Mouse (Mus musculus) lung, postnatal 0 days (tissue): Measurements from ENCODE around the gene 4930544D05Rik. TPM values are rescaled to one million over a fixed set of nuclear protein-coding genes. Genes with fewer than 3 reads are reported as not detected.

Source experiments
- ATAC-seq: fragments of 200-750 bp; cut with Nextera tagmentation; 2 replicates; pipeline ENCODE4 v1.8.0; 2017; ENCODE audit warnings: moderate library complexity
- DNase-seq: peaks from one replicate; pipeline ENCODE4 v3.0.0-alpha.2; 2016; ENCODE audit warnings: low spot score
- H3K27ac ChIP-seq: fragments of 300-500 bp; sonication (generic); 2 replicates; pipeline ENCODE4 v1.5.1; 2014; ENCODE audit warnings: antibody characterized with exemption, mild to moderate bottlenecking, low read length, mixed read lengths
- H3K27me3 ChIP-seq: fragments of 300-500 bp; sonication (generic); replicated peaks from 2 replicates; pipeline ENCODE4 v1.6.1; 2014; ENCODE audit warnings: low read length, mixed read lengths; ENCODE audit not compliant: insufficient read depth
- H3K36me3 ChIP-seq: fragments of 300-500 bp; sonication (generic); 2 replicates; pipeline ENCODE4 v1.6.1; 2014; ENCODE audit warnings: low read length, mixed read lengths; ENCODE audit not compliant: insufficient read depth
- H3K4me1 ChIP-seq: fragments of 300-500 bp; sonication (generic); 2 replicates; pipeline ENCODE4 v1.6.1; 2014; ENCODE audit warnings: antibody characterized with exemption, low read depth, low read length, mixed read lengths; ENCODE audit not compliant: insufficient read depth
- H3K4me2 ChIP-seq: fragments of 300-500 bp; sonication (generic); replicated peaks from 2 replicates; pipeline ENCODE4 v1.6.1; 2014; ENCODE audit warnings: low read depth, mild to moderate bottlenecking, low read length, moderate library complexity, mixed read lengths
- H3K4me3 ChIP-seq: fragments of 300-500 bp; sonication (generic); 2 replicates; pipeline ENCODE4 v1.5.1; 2014; ENCODE audit warnings: low read depth, low read length
- H3K9ac ChIP-seq: fragments of 300-500 bp; sonication (generic); replicated peaks from 2 replicates; pipeline ENCODE4 v1.6.1; 2014; ENCODE audit warnings: low read depth, mild to moderate bottlenecking
- H3K9me3 ChIP-seq: fragments of 300-500 bp; sonication (generic); 2 replicates; pipeline ENCODE4 v1.6.1; 2016; ENCODE audit warnings: low read length, mixed read lengths
- CTCF ChIP-seq: IDR thresholded peaks from 2 replicates; pipeline ENCODE4 v1.5.1; 2016; ENCODE audit warnings: antibody characterized with exemption, mild to moderate bottlenecking
- EP300 ChIP-seq: IDR thresholded peaks from 2 replicates; pipeline ENCODE4 v1.6.1; 2016; ENCODE audit warnings: antibody characterized with exemption, mild to moderate bottlenecking, control low read depth
- WGBS: fragments of 180-500 bp; shearing (Covaris S2); extraction: QIAGEN DNeasy Blood & Tissue Kit; methylation state at CpG from one replicate; pipeline ENCODE4 v1.1.7; 2014; 5-methylcytosine and 5-hydroxymethylcytosine counted together
- polyA plus RNA-seq: library from polyadenylated mRNA; unstranded; fragments of >200 nt; fragmentation: Nextera tagmentation; extraction: Ambion mirVana; gene quantifications from 2 replicates; pipeline ENCODE4 v1.2.1, GENCODE M21; 2015

Gene 4930544D05Rik
- polyA plus RNA-seq, 1 experiment from 2014 or later, result not detected

DNA sequence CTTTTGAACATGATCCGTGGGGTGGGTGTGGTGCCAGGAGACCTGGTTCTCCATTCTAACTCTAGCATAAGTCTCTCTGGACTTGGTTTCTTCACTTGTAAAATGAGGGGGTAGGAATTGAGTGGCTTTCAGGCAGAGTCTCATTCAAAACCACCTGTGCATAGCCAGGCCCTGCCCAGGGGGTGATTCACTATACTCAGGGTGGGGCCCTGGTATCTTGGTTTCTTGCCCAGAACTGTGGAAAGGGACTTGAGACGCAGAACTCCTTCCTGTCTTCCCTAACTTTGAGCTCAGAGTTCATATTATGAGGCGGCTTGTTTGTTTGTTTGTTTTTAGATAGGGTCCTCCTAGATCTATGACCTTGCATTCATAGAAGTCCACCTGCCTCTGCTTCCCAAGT lies 38.4 kb upstream of the 4930544D05Rik start:
- no peak overlapping the region for H3K27ac ChIP-seq
- H3K4me1 ChIP-seq, result peaks cover 21% of the 10 kb centered on the region
- H3K4me2 ChIP-seq, result no peak overlapping the region
- no peaks in the 10 kb centered on the region for H3K9me3 ChIP-seq
- WGBS, result 41% methylated on average over 3 of the region's 3 CpGs
- DNase-seq (peak; percentile 71), ATAC-seq (peak; percentile 70)
- no peak overlapping the region for H3K4me3 ChIP-seq
- TF ChIP-seq CTCF, result no peak
- TF ChIP-seq EP300, result no peak
- no peak overlapping the region for H3K9ac ChIP-seq
- no peaks in the 10 kb centered on the region for H3K36me3 ChIP-seq
- no peaks in the 10 kb centered on the region for H3K27me3 ChIP-seq

DNA sequence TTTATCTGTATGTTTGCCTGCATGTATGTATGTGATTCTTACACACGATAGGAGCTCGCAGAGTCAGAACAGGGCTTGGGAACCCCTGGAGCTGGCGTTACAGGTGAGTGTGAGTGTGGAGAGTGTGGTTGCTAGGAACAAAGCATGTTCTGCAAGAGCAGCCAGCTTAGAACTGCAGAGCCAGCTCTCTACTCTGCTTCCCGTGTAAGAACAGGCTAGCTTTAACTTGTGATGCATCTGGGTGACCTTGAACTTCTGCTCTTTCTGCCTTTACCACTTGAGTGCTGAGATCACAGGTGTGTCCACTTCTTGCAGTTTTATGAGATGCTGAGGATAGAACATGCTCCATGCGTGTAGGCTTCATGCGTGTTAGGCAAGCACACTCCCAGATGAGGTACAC lies 36.7 kb upstream of the 4930544D05Rik start:
- Histone ChIP-seq H3K9me3 (no peaks in the 10 kb centered on the region), H3K36me3 (no peaks in the 10 kb centered on the region), H3K4me3 (no peak overlapping the region), H3K27me3 (no peaks in the 10 kb centered on the region), H3K4me1 (peaks cover 21% of the 10 kb centered on the region), H3K4me2 (no peak overlapping the region), H3K9ac (no peak overlapping the region), H3K27ac (no peak overlapping the region)
- ATAC-seq (no peak), DNase-seq (no peak)
- TF ChIP-seq CTCF, result no peak
- no peak for TF ChIP-seq EP300
- 85% methylated on average over 6 of the region's 6 CpGs for WGBS

DNA sequence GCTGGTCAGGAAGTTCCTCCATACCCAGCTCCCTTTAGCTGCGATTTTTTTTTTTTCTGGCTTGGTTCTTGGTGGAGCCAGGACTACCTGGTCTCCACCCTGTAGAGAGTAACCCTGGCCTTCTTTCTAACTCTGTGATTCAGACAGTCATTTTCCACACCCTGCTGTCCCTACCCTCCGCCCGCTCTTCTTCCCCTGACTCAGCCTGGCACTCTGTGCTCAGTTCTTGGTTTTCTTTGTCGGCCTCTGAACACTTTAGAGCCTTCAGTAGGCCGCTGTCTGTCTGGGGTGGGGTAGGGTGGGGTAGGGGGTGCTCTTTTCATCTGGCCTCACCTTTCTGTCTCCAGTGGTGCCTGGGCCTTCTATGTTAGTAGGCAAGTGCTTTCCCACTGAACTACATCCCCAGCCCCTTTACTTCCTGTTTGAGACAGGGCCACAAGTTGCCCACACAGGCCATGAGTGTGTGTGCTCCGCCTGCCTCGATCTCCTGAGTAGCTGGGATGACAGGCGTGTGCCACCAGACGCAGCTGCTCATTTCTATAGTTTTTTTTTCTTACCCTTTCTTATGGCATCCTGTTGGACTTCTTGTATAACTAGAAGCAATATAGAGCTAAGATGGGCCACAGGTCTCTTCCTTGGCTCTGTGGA lies 35.8 kb upstream of the 4930544D05Rik start:
- Histone ChIP-seq H3K4me3 (no peak overlapping the region), H3K4me1 (peaks cover 27% of the 10 kb centered on the region), H3K27me3 (no peaks in the 10 kb centered on the region), H3K27ac (peak overlapping the region; percentile 51; the same call in 1 of the 2 replicates), H3K4me2 (no peak overlapping the region), H3K9ac (no peak overlapping the region), H3K36me3 (no peaks in the 10 kb centered on the region), H3K9me3 (no peaks in the 10 kb centered on the region)
- WGBS, result 66% methylated on average over 9 of the region's 9 CpGs
- TF ChIP-seq EP300 (no peak), CTCF (no peak)
- no peak for DNase-seq
- ATAC-seq, result no peak

DNA sequence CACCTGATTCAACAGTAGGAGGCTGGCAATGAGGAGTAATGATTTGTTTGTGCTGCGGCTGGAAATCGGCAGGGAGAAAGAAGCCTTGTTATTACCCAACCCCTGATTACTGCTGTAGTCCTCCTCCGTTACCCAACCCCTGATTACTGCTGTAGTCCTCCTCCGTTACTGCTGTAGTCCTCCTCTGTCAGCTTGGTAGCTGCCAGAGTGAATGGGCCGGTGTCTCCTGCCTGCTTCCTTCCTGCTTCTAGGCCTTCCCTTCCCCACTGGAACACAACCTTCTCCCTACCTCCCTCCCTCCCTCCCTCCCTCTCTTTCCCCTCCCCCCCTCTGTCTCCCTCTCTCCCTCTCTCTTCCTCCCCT lies 35.3 kb upstream of the 4930544D05Rik start:
- TF ChIP-seq CTCF, result no peak
- no peak for TF ChIP-seq EP300
- Histone ChIP-seq H3K4me3 (no peak overlapping the region), H3K36me3 (no peaks in the 10 kb centered on the region), H3K4me1 (peaks cover 31% of the 10 kb centered on the region), H3K9me3 (no peaks in the 10 kb centered on the region), H3K27ac (no peak overlapping the region; the same call in 1 of the 2 replicates), H3K27me3 (no peaks in the 10 kb centered on the region), H3K9ac (no peak overlapping the region), H3K4me2 (no peak overlapping the region)
- WGBS, result 37% methylated on average over 5 of the region's 5 CpGs
- peak; percentile 30 for DNase-seq
- ATAC-seq, result no peak

DNA sequence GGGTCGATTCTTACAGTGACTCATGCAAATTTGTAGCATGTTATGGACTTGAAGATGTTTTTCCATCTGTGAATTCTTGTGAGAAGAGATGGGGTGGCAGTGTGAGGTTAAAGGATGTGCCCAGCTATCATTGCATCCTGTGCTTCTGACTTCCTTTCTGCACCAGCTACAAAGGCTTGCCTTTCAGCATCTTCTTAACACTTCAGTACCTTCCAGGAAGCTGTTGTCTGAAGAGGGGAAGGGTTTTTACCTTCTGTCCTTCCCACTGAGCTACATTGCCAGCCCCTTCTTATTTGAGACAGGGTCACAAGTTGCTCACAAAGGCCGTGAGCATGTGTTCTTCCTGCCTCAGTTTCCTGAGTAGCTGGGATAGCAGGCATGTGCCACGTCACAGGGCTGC lies 34.7 kb upstream of the 4930544D05Rik start:
- 62% methylated on average over 3 of the region's 3 CpGs for WGBS
- Histone ChIP-seq H3K27me3 (no peaks in the 10 kb centered on the region), H3K4me2 (no peak overlapping the region), H3K9ac (no peak overlapping the region), H3K4me3 (no peak overlapping the region), H3K27ac (no peak overlapping the region), H3K4me1 (peaks cover 36% of the 10 kb centered on the region), H3K9me3 (no peaks in the 10 kb centered on the region), H3K36me3 (no peaks in the 10 kb centered on the region)
- no peak for DNase-seq
- no peak for TF ChIP-seq CTCF
- no peak for TF ChIP-seq EP300
- ATAC-seq, result no peak

DNA sequence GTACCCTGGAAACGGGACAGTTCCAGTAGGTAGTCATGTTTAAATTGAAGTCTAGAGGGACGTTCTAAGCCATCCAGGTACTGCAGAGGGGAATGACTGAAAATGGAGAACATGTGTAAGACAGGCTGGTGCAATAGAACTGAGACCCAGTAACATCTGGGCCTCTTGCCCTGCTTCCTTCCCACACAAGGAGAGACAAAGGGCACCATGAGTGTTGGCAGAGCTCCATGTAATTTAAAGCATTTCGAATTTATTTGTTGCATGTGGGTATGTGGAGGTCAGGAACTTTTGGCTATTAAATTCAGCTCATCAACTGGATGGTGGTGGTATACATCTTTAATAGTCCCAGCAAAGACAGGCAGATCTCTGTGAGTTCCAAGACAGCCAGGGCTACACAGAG lies 33.5 kb upstream of the 4930544D05Rik start:
- no peak overlapping the region for H3K27ac ChIP-seq
- H3K4me1 ChIP-seq, result peaks cover 40% of the 10 kb centered on the region
- no peak overlapping the region for H3K9ac ChIP-seq
- no peak overlapping the region for H3K4me3 ChIP-seq
- no peaks in the 10 kb centered on the region for H3K36me3 ChIP-seq
- ATAC-seq (no peak), DNase-seq (no peak)
- no peaks in the 10 kb centered on the region for H3K9me3 ChIP-seq
- no peak overlapping the region for H3K4me2 ChIP-seq
- TF ChIP-seq CTCF (no peak), EP300 (no peak)
- 32% methylated on average over 3 of the region's 3 CpGs for WGBS
- H3K27me3 ChIP-seq, result no peaks in the 10 kb centered on the region
